Mouse (Mus musculus) NIH3T3 (cell line): ENCODE measurements around the gene Lcn12.

Source experiments
- DNase-seq: peaks from one replicate; pipeline ENCODE4 v3.0.0-alpha.2; 2012; ENCODE audit warnings: low read depth

The Lcn12 gene

DNA sequence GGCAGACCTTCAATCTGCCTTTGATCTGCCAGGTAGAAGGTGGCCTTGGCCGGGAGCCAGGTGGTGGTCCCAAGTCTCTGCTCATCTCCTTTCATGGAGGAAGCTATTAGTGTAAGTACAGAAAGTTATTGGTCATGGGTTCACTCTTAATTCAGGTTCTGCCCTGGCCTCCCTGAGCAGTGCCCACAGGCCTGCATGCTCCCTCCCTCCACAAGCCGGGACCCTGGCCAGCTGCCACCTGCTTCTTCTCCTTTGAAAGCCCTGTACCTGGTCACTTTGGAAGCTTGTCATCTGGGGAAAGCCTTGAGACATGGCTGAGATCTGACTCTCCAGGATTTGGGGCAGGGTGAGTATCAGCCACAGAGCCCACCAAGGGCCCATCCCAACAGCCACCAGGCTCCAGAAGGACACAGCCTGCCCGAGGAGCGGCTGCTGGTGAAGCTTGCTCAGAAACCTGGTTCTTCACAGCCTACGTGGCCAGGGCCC, at the start of gene Lcn12:
TSS of gene Lcn12 (minus strand) at position 436 of the 486 bp plus-strand sequence.
- no peak for DNase-seq

DNA sequence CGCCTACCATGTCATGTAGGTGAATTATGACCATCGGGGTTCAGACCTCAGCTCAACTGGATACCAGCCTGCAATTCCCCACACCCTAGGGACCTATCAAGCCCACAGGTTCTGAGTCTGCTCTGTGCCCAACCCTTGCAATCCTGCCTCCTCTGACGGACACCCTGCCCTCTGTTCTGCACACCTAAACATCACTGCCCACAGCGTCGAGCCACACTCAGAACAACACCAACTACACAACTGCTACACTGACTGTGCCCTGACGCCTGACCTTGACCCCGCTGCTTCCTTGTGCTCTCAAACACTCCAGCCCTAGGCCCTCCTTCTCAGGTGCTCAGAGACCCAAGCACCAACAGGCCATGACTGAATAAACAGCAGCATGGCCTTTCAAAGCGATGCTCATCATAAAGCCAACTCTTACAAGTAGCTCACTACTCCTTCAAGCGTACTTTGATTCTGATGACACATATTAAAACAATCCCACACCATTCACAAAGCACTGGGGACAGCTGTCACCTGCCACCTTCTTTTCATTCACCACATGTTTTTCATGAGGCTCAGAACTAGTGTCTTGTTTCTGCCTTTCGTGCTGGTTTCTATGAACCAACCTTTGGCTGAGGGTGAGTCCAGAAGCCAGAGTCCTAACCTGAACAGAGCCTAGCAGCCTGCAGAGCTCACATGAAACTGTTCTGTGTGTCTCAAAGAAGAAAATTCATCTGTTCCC, 48.1 kb upstream of the Lcn12 start:
- no peak for DNase-seq

DNA sequence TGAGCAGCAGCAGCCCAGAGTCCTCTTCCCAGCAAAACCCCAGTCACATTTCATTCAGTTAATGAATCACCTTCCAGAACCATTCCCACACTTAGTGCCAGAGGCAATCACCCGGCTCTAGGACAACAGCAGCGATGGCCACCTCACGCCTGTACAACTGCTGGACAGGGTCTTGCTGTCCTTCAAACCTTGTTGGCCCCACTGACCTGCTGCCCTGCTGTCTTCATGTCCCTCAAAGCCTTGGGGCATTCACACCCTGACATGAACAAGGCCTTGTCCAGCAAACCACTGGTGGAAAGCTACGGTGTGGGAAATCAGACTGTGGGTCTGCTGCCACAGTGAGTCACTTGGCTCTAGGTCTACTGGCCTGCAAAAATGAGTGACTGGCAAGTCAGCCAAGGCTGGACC, 46.8 kb upstream of the Lcn12 start:
- peak; percentile 57 for DNase-seq

DNA sequence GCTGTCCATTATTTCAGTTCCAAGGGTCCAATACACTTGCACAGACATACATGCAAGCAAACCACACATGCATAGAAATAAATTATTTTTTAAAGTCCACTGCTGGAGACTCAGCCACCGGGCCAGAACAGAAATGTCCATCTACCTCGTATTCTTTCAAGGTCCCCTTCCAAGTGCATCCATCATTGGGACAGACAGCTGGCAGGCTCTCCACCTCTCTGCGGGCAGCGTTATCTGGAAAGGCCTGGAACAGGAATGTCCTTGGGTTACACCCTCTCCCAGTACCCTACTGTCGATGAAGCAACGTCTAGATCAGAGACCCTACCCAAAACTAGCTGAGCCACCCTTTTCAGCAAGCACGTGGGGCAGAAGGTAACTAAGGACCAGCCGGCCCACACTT, 42.8 kb upstream of the Lcn12 start:
- DNase-seq = no peak

DNA sequence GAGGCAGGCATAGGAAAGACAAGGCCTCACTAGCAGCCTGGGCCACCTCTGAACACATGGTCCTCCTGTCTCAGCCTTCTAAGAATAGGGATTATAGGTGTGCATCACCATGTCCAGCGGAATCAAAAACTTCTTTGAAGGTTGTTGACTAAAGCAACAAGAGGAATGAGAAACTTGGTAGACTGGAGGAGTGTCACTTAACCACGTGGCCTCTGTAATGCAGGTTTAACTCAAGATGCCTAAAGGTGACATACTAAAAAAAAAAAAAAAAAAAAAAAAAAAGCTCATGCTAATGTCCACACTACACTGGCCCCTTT, 41.1 kb upstream of the Lcn12 start:
- DNase-seq = no peak

DNA sequence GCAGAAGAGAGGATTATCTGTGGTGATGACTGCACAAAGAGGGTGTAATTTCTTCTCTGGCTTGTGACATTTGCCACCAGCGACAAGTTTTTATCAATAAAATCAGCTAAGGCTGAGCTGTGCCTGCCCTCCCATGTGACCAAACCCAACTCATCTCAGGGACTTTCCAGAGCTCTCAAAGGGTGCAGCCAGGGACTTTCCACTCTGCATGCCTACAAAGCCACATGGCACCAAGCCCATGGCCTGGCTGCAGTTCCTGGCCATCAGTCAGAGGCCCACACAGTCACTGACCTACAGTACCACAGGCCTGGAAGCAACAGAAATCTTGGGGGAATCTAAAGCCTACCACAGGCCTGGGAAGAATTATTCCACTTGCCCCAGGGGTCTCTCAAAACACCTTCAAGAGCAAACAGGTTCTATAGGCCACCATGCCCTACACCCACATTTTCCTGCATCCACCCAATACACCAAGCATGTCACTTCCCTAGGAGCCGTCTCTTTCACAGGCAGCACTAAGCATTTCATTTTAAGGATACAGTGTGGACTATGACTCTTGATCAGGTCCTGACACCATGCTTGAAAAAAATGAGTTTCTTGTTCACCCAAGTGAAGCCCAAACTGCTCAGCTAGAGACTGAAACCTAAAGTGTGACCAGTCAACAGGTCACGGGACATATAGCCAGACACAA, 40.6 kb upstream of the Lcn12 start:
- DNase-seq = peak; percentile 94

DNA sequence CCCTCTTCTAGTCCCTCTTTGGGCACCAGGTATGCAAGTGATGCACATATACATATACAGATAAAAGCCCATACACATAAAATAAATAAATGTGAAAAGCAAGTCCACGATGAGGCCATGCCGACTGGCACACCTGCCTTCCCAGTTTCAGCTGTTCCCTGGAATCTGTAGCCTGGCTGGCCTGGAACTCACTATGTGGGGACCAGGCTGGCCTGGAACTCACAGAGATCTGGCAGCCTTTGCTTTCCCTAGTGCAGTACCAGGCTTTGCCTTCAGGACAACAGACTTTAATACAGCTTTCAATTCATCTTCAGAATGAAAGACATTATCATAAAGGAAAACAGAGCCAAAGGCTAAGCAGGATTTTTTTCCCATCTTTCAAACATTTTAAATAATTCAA, 40.0 kb upstream of the Lcn12 start:
- DNase-seq = peak; percentile 68

DNA sequence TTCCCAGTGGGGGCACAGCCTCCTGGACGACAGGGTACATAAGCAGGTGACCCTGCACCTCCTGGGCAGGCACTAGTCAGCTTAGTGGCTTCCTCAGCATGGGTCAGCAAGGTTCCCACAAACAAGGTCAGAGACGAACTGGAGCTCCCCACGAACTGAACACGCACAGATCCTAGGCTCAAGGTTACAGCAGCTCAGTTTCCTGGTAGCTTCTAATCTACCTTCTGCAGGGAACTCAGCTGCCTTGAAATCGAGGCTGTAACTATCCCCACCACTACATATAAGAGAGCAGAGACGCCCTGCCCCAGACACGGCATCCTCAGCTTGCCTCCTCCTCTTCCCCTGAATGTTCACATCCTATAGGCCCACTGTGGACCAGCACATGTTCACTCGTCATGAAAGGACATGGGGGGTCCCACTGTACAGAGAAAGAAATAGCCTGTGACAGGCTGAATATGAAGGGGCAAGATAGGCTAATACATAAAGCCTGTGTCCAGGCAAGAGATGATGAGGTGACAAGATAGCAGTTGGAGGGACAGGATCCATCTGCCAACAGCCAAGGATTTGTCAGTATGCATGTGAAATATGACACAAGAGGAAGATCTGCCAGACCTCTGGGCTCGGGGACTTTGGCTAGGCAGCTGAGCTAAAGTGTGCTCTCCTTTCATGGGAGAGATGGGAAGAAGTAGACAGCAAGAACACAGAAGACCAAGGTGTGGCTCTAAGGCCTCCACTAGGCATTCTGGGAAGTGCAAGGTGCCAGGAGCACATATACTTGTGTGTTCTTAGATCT, 33.0 kb upstream of the Lcn12 start:
- DNase-seq = no peak

DNA sequence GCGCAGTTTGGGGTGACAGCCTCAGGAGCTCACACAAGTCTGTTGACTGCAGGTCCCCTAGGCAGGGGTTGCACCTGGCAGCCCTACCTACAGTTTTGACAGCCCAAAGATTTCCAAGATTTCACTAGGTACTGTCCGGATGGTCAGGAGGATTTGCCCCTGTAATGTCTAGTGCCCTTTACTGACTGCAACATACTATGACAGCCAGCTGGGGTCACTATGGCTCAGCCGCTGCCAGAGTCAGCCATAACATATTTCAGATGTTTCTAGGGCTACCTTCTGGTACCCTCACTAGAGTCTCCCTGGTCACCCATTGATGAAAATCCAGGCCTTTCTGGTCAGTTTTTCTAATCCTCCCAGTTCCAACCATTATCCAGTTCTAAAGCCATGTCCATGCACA, 16.2 kb upstream of the Lcn12 start:
- DNase-seq = peak; percentile 66

DNA sequence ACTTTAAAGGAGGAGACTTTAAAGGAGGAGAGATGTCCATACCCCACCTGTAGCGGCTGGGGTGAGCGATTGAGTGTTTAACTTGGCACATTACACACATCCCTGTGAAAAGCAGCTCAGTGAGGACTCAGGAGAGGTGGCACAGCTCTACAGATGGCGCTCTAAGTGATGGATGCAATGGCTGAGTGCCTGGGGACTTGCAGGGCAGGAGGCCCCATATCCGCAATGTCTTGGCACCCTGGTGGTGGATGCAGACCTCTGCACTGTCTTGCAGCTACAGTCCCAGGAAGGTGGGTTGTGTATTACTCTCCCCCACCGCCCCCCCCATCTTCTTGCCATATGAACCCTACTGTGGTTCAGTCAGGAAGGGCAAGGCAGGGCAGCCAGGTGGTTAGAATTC, 13.3 kb upstream of the Lcn12 start:
- DNase-seq = peak; percentile 22

DNA sequence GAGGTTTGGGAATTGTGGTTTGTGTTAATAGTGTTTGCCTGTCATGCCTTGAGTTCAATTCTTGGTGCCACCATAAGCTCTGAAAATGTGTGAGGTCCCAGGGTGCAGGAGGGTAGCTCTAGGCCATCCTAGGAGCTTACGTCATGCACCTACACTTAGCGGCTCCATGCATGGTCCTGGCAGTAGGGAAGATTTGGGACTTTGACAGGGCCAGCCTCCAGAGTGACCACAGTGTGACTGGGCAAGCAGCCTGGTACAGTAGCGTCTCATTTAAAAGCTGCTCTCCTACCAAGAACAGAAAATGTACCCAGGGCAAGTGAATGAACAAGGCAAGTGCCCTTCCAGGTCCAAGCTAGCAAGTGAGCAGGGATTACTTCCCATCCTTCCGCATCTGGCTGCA, 12.1 kb upstream of the Lcn12 start:
- no peak for DNase-seq

DNA sequence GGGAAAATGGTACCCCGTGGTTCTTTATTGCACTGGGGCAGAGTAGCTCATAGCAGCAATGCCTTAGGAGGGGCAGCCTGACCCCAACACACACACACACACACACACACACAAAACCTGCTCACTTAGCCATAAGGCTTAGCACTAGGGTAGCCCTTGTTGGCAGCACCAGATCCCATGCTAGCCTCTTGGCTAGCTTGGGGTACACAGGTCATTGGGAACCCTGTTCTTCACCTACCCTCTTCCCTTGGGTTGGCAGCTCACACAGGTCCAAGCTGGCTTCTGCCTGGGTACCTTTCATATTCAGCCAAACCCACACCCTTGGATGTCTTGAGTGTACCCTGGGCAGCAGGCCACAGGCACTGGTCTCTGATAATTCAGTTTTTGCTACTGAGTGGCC, 11.3 kb upstream of the Lcn12 start:
- DNase-seq = no peak

DNA sequence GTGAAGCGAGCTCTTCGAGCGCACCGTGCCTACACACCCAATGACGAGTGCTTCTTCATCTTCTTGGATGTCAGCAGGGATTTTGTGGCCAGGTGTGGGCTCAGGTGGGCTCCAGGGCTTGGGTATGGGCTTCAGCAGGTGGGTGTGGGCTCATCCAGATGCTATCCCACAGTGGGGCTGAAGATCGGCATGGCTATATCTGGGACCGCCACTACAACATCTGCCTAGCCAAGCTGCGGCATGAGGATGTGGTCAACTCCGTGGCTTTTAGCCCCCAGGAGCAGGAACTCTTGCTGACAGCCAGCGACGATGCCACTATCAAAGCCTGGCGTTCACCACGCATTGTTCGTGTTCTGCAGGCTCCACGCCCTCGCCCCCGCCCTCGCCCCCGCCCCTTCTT, 10.8 kb upstream of the Lcn12 start:
- no peak for DNase-seq

DNA sequence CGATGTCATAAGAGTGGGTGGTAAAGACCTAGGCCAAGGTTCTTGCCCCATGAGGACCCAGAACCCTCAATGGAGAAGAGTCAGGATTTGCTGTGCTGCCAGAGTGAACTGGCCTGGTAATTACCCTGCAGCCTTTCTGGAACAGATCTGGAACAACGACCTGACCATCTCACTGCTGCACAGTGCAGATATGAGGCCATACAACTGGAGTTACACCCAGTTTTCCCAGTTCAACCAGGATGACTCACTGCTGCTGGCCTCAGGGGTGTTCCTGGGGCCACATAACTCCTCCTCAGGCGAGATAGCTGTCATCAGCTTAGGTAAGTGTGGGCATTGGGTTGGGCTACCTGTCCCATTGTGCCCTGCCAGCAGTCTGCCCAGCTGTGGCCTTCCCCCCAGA, 9.0 kb upstream of the Lcn12 start:
- DNase-seq = peak; percentile 52

DNA sequence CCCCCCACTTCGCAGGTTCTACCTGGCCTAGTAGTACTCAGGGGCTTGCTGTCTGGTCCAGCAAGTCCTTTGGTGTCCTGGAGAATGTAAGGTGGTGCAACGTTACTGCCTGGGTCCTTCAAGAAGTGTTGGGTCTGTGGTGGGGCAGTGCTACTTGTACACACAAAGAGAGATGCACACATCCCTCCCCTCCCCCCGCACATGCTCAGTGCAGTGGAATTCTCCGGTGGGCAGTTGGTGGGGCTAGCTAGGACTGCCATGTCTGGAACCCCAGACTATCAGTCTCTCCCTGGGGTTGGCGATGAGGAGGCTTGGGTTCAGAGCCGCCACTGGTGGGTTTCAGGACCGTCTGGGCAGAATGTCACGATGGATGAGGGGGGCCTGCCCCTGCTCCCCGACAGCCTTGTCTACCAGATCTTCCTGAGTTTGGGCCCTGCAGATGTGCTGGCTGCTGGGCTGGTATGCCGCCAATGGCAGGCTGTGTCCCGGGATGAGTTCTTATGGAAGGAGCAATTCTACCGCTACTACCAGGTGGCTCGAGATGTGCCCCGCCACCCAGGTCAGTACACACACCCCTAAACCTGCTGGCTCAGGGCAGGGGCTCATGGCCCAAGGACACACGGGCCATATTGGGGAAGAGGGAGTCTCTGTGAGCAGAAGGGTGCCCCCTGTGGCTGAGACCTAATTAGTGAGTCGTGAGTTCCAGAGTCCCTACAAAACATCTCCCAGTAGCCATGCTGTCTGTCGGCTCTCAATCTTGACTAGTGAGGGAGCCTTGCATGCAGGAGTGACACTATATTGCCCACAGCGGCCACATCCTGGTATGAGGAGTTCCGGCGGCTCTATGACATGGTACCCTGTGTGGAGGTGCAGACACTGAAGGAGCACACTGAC, 8.1 kb upstream of the Lcn12 start, which contains the start of gene C8g:
TSS of gene C8g (minus strand) at position 127 of the 894 bp plus-strand sequence.
- DNase-seq = no peak

DNA sequence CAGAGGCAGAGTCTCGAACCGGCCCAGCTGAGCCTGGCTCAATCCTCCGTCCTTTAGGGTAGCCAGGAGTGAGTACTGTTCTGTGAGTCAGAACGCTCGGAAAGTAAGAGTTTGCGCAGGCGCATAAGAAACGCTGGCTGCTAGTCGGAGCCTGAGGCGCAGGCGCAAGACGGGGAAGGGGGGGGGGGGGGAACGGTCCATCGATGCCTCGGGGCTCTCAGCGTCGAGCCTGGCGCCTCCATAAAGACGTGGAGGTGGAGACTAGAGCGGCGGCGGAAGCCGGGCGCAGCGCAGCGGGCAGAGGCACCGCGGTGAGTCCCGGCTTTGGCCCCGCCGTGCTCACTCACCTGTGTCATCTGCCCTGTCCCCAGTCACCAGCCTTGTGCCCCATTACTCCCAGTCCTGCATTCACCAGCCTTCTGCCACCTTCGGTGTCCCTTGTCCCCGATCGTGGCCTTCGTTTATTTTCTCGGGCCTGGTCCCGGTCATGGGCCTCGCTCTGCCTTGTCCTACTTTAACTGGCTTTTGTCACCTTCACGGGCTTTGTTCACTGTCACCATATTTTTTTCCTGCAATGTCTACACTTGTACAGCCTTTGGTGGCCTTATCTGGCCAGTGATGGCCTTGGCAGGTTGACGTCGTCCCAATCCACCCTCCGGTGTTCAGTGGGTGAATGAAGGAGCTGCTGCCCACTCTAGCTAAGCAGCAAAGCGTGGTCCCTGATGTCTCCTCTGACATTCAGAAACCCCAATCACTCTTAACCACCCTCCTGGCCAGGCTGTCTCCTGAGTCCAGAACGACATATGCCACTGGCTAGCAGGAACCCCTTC, 7.1 kb upstream of the Lcn12 start, which contains the start of gene Fbxw5:
TSS of gene Fbxw5 (plus strand) at position 175 of the 830 bp plus-strand sequence.
- peak; percentile 98 for DNase-seq

DNA sequence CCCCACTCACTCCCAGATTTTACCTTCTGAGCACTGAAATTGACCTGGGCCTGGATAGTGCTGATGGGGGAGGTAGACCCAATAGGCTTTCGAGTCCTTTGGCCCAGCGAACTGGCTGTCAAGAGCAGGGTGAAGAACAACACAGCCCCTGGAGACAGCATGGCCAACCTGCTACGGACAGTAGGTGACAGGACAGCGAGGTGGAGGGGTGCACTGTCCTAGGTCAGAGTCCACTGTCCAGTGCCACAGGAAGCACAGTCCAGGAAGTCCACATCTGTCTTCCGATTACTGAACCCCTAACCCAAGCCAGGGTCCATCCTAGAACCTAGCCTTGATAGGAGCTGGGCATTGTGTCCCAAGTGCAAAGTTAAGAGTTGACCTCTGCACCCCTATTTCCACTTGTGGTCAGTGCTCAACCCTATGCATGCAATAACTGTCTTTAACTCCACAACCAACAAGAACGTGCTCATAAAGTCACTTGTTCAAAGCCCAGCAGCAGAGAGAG, 6.4 kb upstream of the Lcn12 start:
- DNase-seq = peak; percentile 34

DNA sequence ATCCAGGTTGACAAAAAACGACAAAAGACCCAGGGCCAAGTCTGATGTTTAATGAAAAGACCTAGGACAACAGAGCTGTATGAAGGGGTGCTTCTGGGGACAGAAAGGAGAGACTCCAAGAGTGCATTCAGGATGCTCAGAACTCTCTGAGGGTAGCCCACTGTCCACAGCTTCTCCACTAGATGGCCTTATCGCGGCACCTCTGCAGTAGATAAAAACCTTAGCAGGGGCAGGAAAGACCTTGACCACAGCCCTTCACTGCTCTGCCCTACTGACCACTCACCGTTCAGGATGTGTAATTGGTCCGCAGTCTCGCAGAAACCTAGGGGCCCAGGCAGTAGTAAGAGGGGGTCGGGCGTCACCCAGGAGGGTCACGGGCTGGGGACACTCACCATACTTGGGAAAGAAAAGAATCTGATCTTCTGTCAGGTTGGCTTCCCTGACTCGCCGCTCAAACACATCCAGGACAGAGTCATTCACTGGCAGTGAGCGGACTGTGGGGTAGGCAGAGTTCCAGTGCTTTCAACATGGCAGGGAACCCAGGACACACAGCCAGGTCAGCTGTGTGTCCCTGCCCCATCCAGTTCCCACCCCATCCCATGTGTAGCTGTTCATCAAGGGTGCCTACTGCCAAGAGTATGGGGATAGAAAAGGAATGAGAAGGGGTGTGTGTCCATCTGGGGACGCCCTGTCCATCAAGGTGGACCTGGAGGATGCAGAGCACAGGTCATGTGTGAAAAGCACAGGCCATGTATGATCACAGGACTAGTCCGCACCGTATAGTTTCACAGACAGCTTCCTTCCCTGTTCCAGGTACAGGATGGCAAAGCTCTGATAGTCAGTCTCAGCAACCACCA, 5.1 kb upstream of the Lcn12 start:
- DNase-seq = no peak

DNA sequence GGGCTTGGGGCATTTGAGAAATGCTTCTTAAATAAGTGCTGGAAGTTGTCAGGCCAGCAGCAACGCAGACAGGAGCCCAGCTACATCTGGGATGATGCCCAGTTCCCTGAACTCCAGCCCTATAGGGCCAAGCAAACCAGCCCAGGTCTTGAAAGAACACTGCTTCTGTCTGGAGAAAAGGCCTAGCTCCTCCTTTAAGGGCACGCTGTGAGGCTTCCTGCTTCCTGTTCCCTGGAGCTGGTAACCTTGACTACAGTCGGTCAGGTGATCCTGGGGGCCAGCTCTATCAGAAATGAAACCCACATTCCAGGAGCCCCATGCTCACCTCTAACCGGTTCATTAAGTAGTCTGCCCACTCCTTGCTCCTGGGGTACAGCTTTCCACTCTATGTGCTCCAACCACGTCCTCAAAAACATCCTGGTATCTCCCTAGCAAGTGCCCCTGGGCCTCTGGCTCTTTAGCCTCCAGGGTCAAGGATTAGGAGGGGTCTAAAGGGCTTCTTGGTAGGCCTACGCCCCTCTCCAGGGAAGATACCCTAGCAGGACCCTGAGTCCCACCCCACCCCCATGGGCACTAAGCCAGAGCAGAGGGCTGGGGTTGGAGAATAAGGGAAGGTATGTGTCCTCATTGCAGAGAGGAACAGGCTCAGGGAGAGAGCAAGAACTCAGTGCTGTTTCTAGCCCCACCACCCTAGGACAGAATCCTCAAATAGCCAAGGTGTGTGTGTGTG, 4.3 kb upstream of the Lcn12 start:
- peak; percentile 50 for DNase-seq
